Mouse (Mus musculus) liver, adult 2 months (tissue): ENCODE results near the gene Tmem206. TPM values are rescaled to one million over a fixed set of nuclear protein-coding genes. Genes with fewer than 3 reads are reported as not detected.
A peak's percentile ranks its signal among the peaks of the same experiment; 100 is the strongest.

Source experiments
- DNase-seq: peaks from one replicate; pipeline ENCODE4 v3.0.0-alpha.2; 2011; ENCODE audit warnings: low read depth, low spot score; ENCODE audit errors: extremely low read depth
- H3K27ac ChIP-seq: fragments of 200-500 bp; replicated peaks from 2 replicates; pipeline ENCODE4 v1.5.1; 2012; ENCODE audit warnings: low read depth, mild to moderate bottlenecking, control low read depth, inconsistent platforms, low read length; ENCODE audit not compliant: insufficient read depth
- H3K27me3 ChIP-seq: fragments of 200-500 bp; 2 replicates; pipeline ENCODE4 v1.6.1; 2012; ENCODE audit warnings: mild to moderate bottlenecking, moderate library complexity, low read length, inconsistent platforms; ENCODE audit not compliant: control insufficient read depth, insufficient read depth
- H3K36me3 ChIP-seq: fragments of 200-500 bp; 2 replicates; pipeline ENCODE4 v1.6.1; 2012; ENCODE audit warnings: low read length, inconsistent platforms; ENCODE audit not compliant: control insufficient read depth, insufficient read depth
- H3K4me1 ChIP-seq: fragments of 200-500 bp; 2 replicates; pipeline ENCODE4 v1.6.1; 2011; ENCODE audit warnings: low read length; ENCODE audit not compliant: control insufficient read depth, insufficient read depth
- H3K4me3 ChIP-seq: fragments of 200-500 bp; 2 replicates; pipeline ENCODE4 v1.5.1; 2011; ENCODE audit warnings: low read depth, mild to moderate bottlenecking, control low read depth, low read length, moderate library complexity; ENCODE audit not compliant: insufficient read depth
- H3K79me2 ChIP-seq: fragments of 200-500 bp; 2 replicates; pipeline ENCODE4 v1.6.1; 2012; ENCODE audit warnings: inconsistent platforms, mild to moderate bottlenecking, low read length, moderate library complexity; ENCODE audit not compliant: control insufficient read depth, insufficient read depth
- H3K9ac ChIP-seq: fragments of 200-500 bp; 2 replicates; pipeline ENCODE4 v1.6.1; 2012; ENCODE audit warnings: low read depth, mild to moderate bottlenecking, control low read depth, inconsistent platforms, low read length
- CTCF ChIP-seq: fragments of 200-500 bp; IDR thresholded peaks from 2 replicates; pipeline ENCODE4 v1.5.1; 2011; ENCODE audit warnings: low read depth, low read length, control low read depth
- POLR2A ChIP-seq: fragments of 200-500 bp; IDR thresholded peaks from 2 replicates; pipeline ENCODE4 v1.6.1; 2011; ENCODE audit warnings: low read length, control low read depth; ENCODE audit not compliant: insufficient read depth; ENCODE audit errors: extremely low read depth
- WGBS: fragments of 180-500 bp; shearing (Covaris S2); methylation state at CpG from one replicate; pipeline ENCODE4 v1.1.7; 2018; 5-methylcytosine and 5-hydroxymethylcytosine counted together
- polyA plus RNA-seq: library from polyadenylated mRNA; depleted of rRNA; stranded (reverse); fragments of >200 nt; gene quantifications from 2 replicates; pipeline ENCODE4 v1.2.3, GENCODE M21; 2012
- total RNA-seq: library from RNA; depleted of rRNA; stranded (reverse); fragments of >200 nt; gene quantifications from 2 replicates; pipeline ENCODE4 v1.2.3, GENCODE M21; 2014

Gene Tmem206
- total and polyA plus RNA-seq, 2 experiments, result 1.0 to 1.5 TPM

- 47% methylated on average over 3 of the region's 3 CpGs for WGBS
- Histone ChIP-seq H3K36me3 (no peaks in the 10 kb centered on the region), H3K27me3 (no peaks in the 10 kb centered on the region), H3K79me2 (no peaks in the 10 kb centered on the region), H3K9ac (no peak overlapping the region), H3K4me1 (no peaks in the 10 kb centered on the region), H3K4me3 (no peak overlapping the region), H3K27ac (no peak overlapping the region)
- no peak for DNase-seq
- no peak for TF ChIP-seq POLR2A
- no peak for TF ChIP-seq CTCF
Observed at GRCm38 (mm10) chr1:191295784-191296183, 29.9 kb upstream of the Tmem206 start.

GRCm38 (mm10) chr1:191296445-191296844 is 29.3 kb upstream of the Tmem206 start:
- WGBS, result 60% methylated on average over 5 of the region's 5 CpGs
- no peak overlapping the region for H3K9ac ChIP-seq

DNA sequence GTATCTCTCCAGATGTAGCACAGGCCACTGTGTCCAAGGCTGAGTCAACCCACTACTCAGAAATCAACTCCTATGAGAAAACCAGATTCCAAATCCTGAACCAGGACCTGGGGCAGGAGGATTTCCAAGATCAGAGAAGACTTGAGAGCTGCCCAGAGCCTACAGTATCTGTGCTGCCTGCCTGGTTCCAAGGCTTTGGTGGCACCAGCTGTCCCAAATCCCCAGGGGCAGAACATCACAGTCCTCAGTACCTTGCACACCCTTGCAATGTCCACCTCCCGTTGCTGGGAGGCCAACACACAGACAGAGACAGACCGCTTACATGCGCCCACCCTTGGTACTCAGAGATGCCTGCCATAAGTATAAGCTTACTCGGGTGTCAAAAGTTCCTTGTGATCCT is 27.4 kb upstream of the Tmem206 start:
- H3K36me3 ChIP-seq, result no peaks in the 10 kb centered on the region
- H3K79me2 ChIP-seq, result no peaks in the 10 kb centered on the region

More at GRCm38 (mm10) chr1:191296445-191296844, 29.3 kb upstream of the Tmem206 start:
- TF ChIP-seq CTCF (no peak), POLR2A (no peak)
- Histone ChIP-seq H3K4me1 (no peaks in the 10 kb centered on the region), H3K79me2 (no peaks in the 10 kb centered on the region), H3K27me3 (no peaks in the 10 kb centered on the region), H3K36me3 (no peaks in the 10 kb centered on the region), H3K4me3 (no peak overlapping the region), H3K27ac (no peak overlapping the region)
- DNase-seq, result no peak

DNA sequence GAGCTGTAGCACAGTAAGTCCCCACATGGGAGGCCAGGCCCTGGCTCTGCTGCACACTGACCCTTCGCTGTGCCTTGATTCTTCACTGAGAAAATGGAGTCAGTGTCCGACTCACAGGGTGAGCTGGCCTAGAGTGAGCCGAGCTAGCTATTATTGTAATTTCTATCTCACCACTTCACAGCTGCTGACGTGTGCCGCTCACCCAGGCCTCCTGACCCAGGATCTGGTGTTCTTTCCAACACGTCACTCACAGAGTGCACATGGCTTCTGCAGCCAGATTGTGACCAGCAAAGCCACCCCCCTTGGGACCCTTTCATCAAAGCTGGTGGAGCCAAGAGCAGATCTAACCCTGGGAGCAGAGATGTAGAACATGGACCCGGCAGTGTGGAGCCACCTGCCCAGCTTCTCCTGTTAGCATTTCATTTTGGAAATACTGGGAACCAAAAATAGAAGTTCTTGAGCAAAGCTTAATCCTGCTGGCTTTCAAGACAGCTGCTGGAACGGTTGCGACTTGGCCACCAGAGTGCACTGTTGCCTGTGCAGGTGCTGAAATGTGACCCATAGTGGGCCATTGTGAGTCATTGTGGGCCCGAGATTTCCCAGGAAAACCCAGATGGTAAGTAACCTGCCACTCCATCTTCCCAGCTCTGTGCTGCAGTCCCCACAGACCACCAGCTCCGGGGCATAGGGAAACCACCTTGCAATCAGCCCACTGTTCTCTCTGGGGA is 26.3 kb upstream of the Tmem206 start:
- H3K9ac ChIP-seq, result no peak overlapping the region
- no peaks in the 10 kb centered on the region for H3K79me2 ChIP-seq
- TF ChIP-seq POLR2A (no peak), CTCF (peak; percentile 65)
- H3K27me3 ChIP-seq, result no peaks in the 10 kb centered on the region
- peak; percentile 9 for DNase-seq
- no peaks in the 10 kb centered on the region for H3K4me1 ChIP-seq
- no peak overlapping the region for H3K4me3 ChIP-seq
- 67% methylated on average over 11 of the region's 11 CpGs for WGBS
- no peak overlapping the region for H3K27ac ChIP-seq
- no peaks in the 10 kb centered on the region for H3K36me3 ChIP-seq

More for the DNA sequence above, 27.4 kb upstream of the Tmem206 start:
- no peak overlapping the region for H3K9ac ChIP-seq
- no peaks in the 10 kb centered on the region for H3K4me1 ChIP-seq
- DNase-seq, result no peak
- H3K4me3 ChIP-seq, result no peak overlapping the region
- H3K27ac ChIP-seq, result no peak overlapping the region
- TF ChIP-seq CTCF, result no peak
- no peak for TF ChIP-seq POLR2A
- no peaks in the 10 kb centered on the region for H3K27me3 ChIP-seq
- 86% methylated on average over 4 of the region's 4 CpGs for WGBS

DNA sequence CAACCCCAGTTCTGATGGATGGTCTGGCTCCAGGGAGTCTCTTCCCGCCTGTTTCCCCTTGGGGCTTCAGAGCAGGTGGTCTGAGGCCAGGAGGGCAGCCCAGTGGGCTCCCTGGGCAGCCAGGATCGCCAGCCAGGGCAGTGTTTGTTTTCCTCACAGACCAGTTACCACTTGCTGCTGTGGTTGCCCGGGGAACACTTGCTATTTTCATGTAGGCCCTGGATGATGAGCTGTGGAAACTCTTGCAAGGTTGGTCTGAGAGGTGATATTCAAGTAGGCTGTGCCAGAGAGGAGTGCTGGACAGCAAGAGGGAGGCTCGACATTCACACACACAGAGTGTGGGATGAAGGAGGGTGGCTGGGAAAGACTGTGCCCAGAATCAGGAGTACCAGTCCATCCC is 23.8 kb upstream of the Tmem206 start:
- no peak overlapping the region for H3K4me3 ChIP-seq
- 73% methylated on average over 4 of the region's 4 CpGs for WGBS

DNA sequence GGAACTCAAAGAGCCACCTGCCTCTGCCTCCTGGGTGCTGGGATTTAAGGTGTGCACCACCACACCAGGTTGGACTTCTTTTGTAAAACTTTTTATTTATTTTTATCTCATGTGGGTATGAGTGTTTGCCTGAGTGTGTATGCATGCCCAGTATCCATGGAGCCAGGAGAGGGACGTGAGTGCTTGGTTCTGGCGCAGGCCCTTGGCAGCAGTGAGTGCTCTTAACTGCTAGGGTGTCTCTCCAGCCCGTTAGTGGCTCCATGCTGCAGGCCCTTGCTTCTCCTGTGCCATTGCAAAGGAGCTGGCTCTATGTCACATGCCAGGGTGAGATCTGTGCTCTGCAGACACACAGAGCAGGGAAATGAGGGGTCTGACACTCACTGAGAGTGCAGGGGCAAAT is 22.0 kb upstream of the Tmem206 start:
- TF ChIP-seq CTCF, result no peak
- no peak for TF ChIP-seq POLR2A
- H3K9ac ChIP-seq, result no peak overlapping the region
- 80% methylated on average over 3 of the region's 3 CpGs for WGBS
- H3K27me3 ChIP-seq, result no peaks in the 10 kb centered on the region
- H3K4me1 ChIP-seq, result no peaks in the 10 kb centered on the region
- H3K4me3 ChIP-seq, result no peak overlapping the region
- H3K36me3 ChIP-seq, result no peaks in the 10 kb centered on the region
- no peak overlapping the region for H3K27ac ChIP-seq
- H3K79me2 ChIP-seq, result no peaks in the 10 kb centered on the region
- DNase-seq, result no peak

More for the DNA sequence above, 23.8 kb upstream of the Tmem206 start:
- DNase-seq, result no peak
- H3K36me3 ChIP-seq, result no peaks in the 10 kb centered on the region
- H3K79me2 ChIP-seq, result no peaks in the 10 kb centered on the region
- TF ChIP-seq CTCF, result no peak
- no peaks in the 10 kb centered on the region for H3K4me1 ChIP-seq
- H3K27ac ChIP-seq, result no peak overlapping the region
- H3K27me3 ChIP-seq, result no peaks in the 10 kb centered on the region
- H3K9ac ChIP-seq, result no peak overlapping the region
